ENCODE assay signal across 14 mouse cellular contexts in genomic region chr3:86832115-86832514, GRCm38 (mm10).
A peak's percentile ranks its signal among the peaks of the same experiment; 100 is the strongest.
DNase-seq lines count a peak whose midpoint lies in the region; ATAC-seq and TF ChIP-seq lines count a peak whose summit lies in the region.
"Had no signal": no experiment of that assay in that cellular context is flagged by ENCODE, and none has a peak within 500 bp of the region (broad histone marks: within the 10 kb centered on the region; RNA-seq: fewer than 3 reads in every experiment).

No protein-coding gene starts in this region.

- H3K9ac ChIP-seq in hindbrain, embryonic 16.5 days (ENCODE audit: low read depth, low read length) = no peak overlapping the region
- no peak overlapping the region for H3K9ac ChIP-seq in stomach, postnatal 0 days (ENCODE audit: low read length)
- H3K9ac ChIP-seq: heart, embryonic 15.5 days; liver, postnatal 0 days had no signal

- no peak for TF ChIP-seq EP300 in stomach, postnatal 0 days (optimal IDR thresholded peaks at IDR 0.05)

- 88% methylated on average over 8 of the region's 8 CpGs for WGBS in thymus, adult 2 months
- WGBS in hindbrain, embryonic 16.5 days = 51% methylated on average over 8 of the region's 8 CpGs
- 36% methylated on average over 8 of the region's 8 CpGs for WGBS in stomach, postnatal 0 days

- no peak for TF ChIP-seq CTCF in left cerebral cortex, adult 2 months (IDR thresholded peaks at IDR 0.05)
- TF ChIP-seq CTCF in thymus, adult 2 months (IDR thresholded peaks at IDR 0.05; ENCODE audit: borderline replicate concordance, control insufficient read depth, extremely low read depth, insufficient read depth, low read length, poor library complexity) = no peak
- no peak for TF ChIP-seq CTCF in stomach, postnatal 0 days (IDR thresholded peaks at IDR 0.05; ENCODE audit: low read depth)

- H3K4me3 ChIP-seq in left cerebral cortex, adult 2 months = no peak overlapping the region
- no peak overlapping the region for H3K4me3 ChIP-seq in thymus, adult 2 months (ENCODE audit: control insufficient read depth, insufficient read depth, low read length)
- no peak overlapping the region for H3K4me3 ChIP-seq in hindbrain, embryonic 16.5 days (ENCODE audit: low read length)
- H3K4me3 ChIP-seq in stomach, postnatal 0 days (ENCODE audit: low read depth, low read length) = no peak overlapping the region
- H3K4me3 ChIP-seq: heart, embryonic 15.5 days had no signal

- no peak for ATAC-seq in hindbrain, embryonic 16.5 days
- no peak for ATAC-seq in stomach, postnatal 0 days (ENCODE audit: low FRiP score, low TSS enrichment)
- ATAC-seq: CD4-positive, CD25-positive, alpha-beta regulatory T cell, adult 4 months; inflammation-experienced regulatory T-cells, adult 6 months; liver, postnatal 0 days had no signal

- H3K4me1 ChIP-seq in thymus, adult 2 months (replicated peaks; ENCODE audit: control insufficient read depth, insufficient read depth, low read length) = peaks cover 28% of the 10 kb centered on the region
- peaks cover 12% of the 10 kb centered on the region for H3K4me1 ChIP-seq in hindbrain, embryonic 16.5 days (ENCODE audit: control insufficient read depth, insufficient read depth, low read depth, low read length)
- no peaks in the 10 kb centered on the region for H3K4me1 ChIP-seq in stomach, postnatal 0 days (replicated peaks; ENCODE audit: control insufficient read depth, insufficient read depth)
- H3K4me1 ChIP-seq: heart, embryonic 15.5 days had no signal

- no peaks in the 10 kb centered on the region for H3K27me3 ChIP-seq in thymus, adult 2 months (ENCODE audit: control insufficient read depth, insufficient read depth, low read length)
- H3K27me3 ChIP-seq in hindbrain, embryonic 16.5 days (replicated peaks; ENCODE audit: control insufficient read depth, insufficient read depth, low read length) = no peaks in the 10 kb centered on the region
- H3K27me3 ChIP-seq in stomach, postnatal 0 days (ENCODE audit: control insufficient read depth, insufficient read depth, low read length) = no peaks in the 10 kb centered on the region
- H3K27me3 ChIP-seq: heart, embryonic 15.5 days had no signal

- peak; percentile 47 to 72 for DNase-seq in left cerebral cortex, postnatal 14 days (ENCODE audit: low spot score in 2 of 2)
- DNase-seq in left cerebral cortex, adult 2 months (ENCODE audit: extremely low spot score in 1 of 2, low spot score in 2 of 2) = no peak
- DNase-seq in thymus, adult 2 months = no peak
- DNase-seq in thymus, adult 18-20 months = no peak
- DNase-seq in stomach, postnatal 0 days (ENCODE audit: low spot score) = no peak
- no peak for DNase-seq in cerebellum, adult 11 months
- DNase-seq in cerebellum, adult 9-10 months = no peak
- DNase-seq: liver, postnatal 0 days; thymus, postnatal 36 days had no signal

- no peak overlapping the region for H3K4me2 ChIP-seq in hindbrain, embryonic 16.5 days (ENCODE audit: low read length)
- H3K4me2 ChIP-seq in stomach, postnatal 0 days (replicated peaks; ENCODE audit: low read depth) = no peak overlapping the region
- H3K4me2 ChIP-seq: heart, embryonic 15.5 days had no signal

- intact Hi-C loops in left cerebral cortex, postnatal 14 days (cut with DNase I) = no loop called here
- intact Hi-C loops in left cerebral cortex, adult 2 months (cut with DNase I) = loop anchor here (5.0 kb wide), 1 partner anchor 85 kb away; no protein-coding TSS in a partner anchor

- TF ChIP-seq POLR2A in thymus, adult 2 months (IDR thresholded peaks at IDR 0.05; ENCODE audit: control insufficient read depth, extremely low read depth, insufficient read depth, low read length, poor library complexity) = no peak

- H3K27ac ChIP-seq in left cerebral cortex, adult 2 months = no peak overlapping the region
- 0 out of 2 replicates have a peak overlapping the region, but pooled peaks have one; percentile 23 for H3K27ac ChIP-seq in thymus, adult 2 months (ENCODE audit: control insufficient read depth, insufficient read depth, low read length)
- peak overlapping the region; percentile 23; the same call in 1 of the 2 replicates for H3K27ac ChIP-seq in hindbrain, embryonic 16.5 days (ENCODE audit: low read depth, low read length)
- H3K27ac ChIP-seq in stomach, postnatal 0 days (replicated peaks) = 0 out of 2 replicates have a peak overlapping the region, but pooled peaks have one; percentile 26
- H3K27ac ChIP-seq: heart, embryonic 15.5 days; kidney, postnatal 0 days had no signal

- no peaks in the 10 kb centered on the region for H3K9me3 ChIP-seq in hindbrain, embryonic 16.5 days (ENCODE audit: control insufficient read depth, low read length)
- H3K9me3 ChIP-seq in stomach, postnatal 0 days (ENCODE audit: control insufficient read depth, low read length) = no peaks in the 10 kb centered on the region
- H3K9me3 ChIP-seq: heart, embryonic 15.5 days had no signal

- no peaks in the 10 kb centered on the region for H3K36me3 ChIP-seq in thymus, adult 2 months (ENCODE audit: control insufficient read depth, insufficient read depth, low read length)
- H3K36me3 ChIP-seq in hindbrain, embryonic 16.5 days (ENCODE audit: control insufficient read depth, insufficient read depth, low read length) = peaks cover 6% of the 10 kb centered on the region; the same call in 1 of the 2 replicates
- no peaks in the 10 kb centered on the region for H3K36me3 ChIP-seq in stomach, postnatal 0 days (ENCODE audit: control insufficient read depth, insufficient read depth, low read length)
- H3K36me3 ChIP-seq: heart, embryonic 15.5 days had no signal

Comparison
In these comparisons a context has a peak if more than half of its experiments do, and no peak if none do; other contexts are left out.
1. DNase-seq: peak in left cerebral cortex, postnatal 14 days (2 of 2); none in left cerebral cortex, adult 2 months (0 of 2), thymus, adult 2 months (single experiment), thymus, adult 18-20 months (0 of 2), stomach, postnatal 0 days (single experiment), cerebellum, adult 11 months (single experiment) and cerebellum, adult 9-10 months (single experiment).